Mouse (Mus musculus) heart, adult 11 months (tissue): ENCODE results near the gene Hist2h2bb.
"Not testable (repeated sequence)": the region's sequence is repeated elsewhere in the genome, so short reads cannot be mapped to it uniquely, and the experiment has no call there.

Source experiments
- DNase-seq: peaks from one replicate; pipeline ENCODE4 v3.0.0; 2022

The Hist2h2bb gene

GRCm38 (mm10) chr3:96263558-96264403, 5.8 kb upstream of the Hist2h2bb start:
- peak; percentile 96 for DNase-seq

- peak; percentile 93 for DNase-seq
These were observed 5.1 kb upstream of the Hist2h2bb start for GRCm38 (mm10) chr3:96264404-96264949.

GRCm38 (mm10) chr3:96266132-96266710, 3.3 kb upstream of the Hist2h2bb start:
- no peak for DNase-seq

DNA sequence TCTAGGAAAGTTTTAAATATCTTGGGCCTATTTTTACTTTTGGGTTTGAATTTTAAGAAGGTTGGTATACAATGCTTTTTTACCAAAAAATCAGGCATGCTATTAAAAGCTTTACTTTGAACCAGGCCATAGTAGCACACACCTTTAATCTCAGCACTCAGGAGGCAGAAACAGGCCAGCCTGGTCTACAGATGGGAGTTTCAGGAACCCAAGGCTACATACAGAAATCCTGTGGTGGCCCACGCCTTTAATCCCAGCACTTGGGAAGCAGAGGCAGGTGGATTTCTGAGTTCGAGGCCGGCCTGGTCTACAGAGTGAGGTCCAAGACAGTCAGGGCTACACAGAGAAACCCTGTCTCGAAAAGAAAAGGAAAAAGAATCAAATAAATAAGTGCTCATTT, 2.0 kb upstream of the Hist2h2bb start:
- DNase-seq, result peak; percentile 87

- peak; percentile 99 for DNase-seq
These were observed 1.3 kb upstream of the Hist2h2bb start, which contains the start of gene Hist2h3b for GRCm38 (mm10) chr3:96268051-96268775. Gene Hist2h3b (plus strand): TSS chr3:96268654.

- not testable (repeated sequence) for DNase-seq
These were observed 675 bp upstream of the Hist2h2bb start for GRCm38 (mm10) chr3:96268776-96269378.

DNA sequence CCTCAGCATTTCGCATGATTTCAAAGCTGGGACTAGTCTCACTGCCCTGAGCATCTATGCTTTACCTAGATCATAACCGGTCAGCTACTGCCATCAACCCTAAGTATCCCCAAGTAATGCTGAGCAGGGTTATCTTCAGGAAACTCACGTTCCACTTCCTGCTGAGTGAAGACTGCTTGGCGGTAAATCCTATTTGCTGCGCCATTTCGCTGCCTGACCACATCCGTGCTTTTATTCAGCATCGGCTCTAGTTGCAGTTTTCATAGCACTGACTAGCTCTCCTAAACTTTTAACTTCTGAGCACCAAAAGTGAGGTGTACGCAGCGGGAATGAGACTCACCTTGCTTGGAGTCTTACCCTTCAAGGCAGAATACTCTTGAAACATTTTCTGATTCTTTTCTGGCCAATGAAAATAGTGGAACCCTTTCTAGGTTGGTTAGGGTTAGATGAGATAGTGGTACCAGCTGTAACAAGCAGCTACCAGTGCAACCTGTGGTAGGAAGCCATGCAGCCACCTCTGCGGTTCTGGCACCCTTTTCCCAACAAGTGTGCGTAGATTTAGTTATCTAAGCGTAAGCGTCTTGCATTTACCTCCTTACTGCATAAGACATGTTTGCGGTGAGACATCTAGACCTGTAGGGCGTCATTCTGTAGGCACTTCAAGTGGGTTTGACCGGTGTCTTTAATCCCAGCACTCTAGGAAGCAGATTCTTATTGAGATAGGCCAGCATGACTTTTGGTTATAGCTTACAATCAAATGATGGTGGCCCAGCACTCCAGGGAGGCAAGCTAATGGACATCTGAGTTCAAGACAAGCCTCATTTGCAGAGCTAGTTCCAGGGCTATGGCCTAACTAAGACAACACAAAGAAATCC, 4.3 kb downstream of the Hist2h2bb start:
- DNase-seq, result peak; percentile 91

DNA sequence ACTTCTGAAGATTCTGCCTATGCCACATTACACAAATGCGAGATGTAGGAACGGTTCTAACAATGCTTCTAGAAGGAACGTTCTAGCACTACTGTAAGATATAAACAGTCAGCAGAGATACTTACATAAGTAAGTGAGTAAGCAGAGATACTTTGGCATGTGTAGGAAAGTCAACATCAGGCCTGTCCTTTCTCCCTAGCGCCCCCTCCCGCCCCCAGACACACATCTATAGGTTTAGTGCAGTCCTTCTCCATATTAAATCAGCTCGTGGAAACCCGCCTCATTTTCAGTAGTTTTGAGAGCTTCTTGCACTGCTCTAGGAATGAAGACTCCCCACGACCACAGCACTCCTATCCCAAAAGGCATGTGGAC, 7.9 kb downstream of the Hist2h2bb start:
- DNase-seq, result no peak

DNA sequence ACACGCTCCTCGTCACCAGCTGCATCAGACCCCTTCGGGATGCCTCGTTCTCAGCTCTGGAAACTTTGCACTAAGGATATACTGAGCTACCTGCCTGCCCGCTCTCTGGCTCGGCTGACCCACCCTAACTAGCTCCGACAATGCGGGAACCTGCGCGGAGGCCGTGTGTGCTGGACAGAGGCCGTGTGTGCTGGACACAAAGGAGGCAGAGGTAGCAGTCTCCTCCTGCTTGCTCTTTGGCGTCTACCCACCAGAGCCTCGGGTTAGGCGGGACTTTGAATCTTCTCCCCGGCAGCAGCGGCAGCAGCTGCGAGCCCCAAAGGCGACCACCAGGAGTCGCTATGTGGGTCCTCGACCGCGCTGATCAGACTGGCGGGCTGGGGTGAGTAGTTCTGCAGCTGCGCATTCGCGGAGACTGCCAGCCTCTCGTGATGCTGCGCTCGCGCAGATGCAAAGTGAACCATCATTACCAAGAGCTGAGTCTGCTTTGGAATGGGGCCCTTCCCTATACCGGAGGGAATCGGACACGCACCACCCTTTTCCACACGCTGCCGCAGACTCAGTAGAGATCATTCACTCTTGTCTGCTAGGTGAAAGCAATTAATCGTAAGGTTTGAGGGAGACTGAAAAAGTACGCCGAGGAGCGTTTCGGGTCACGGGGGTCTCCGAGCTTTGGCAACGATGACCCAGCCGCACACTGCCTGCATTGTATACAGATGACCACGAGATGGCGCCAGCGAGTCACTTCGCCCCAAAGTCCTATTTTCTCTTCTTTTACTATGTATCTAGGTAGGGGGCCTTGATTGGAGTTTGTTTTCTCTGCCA, 8.5 kb downstream of the Hist2h2bb start:
- peak; percentile 99 for DNase-seq

DNA sequence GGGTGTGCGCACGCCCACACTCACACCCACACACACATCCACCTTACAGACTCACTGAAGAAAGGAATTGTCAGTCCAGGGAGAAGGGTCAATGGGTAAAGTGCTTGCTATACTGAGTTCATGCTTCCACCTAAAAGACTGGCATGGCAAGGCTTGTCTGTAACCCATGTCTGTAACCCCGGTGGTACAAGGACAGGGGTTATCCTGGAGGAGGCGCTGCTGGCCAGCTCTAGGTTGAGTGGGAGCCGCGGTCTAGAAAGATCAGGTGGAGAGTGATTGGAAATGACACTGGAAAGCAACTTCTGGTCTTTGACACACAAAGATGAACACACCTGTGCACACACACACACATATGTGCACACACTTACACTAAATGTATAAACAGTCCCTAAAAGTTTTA, 11.1 kb downstream of the Hist2h2bb start:
- no peak for DNase-seq

DNA sequence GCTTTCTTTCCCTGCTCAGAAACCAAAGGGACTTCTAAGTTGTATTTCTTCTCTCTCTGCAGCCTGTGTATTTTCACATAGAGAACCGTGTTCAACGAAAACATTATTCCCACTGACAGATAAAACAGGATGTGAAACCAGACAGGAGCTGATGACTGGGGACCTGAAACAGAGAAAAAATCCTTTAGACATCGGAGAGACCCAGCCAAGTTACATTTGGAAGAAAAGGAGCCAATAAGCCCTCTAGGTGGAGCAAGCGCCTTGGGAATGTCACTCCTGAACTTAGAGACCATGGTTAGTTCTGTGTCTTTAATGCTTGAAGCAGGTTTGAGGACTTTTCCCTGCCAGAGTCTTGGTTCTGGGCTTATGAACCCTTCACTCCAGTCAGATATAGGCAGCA, 14.9 kb downstream of the Hist2h2bb start:
- no peak for DNase-seq

- DNase-seq, result not testable (repeated sequence)
These were observed 17.8 kb downstream of the Hist2h2bb start for GRCm38 (mm10) chr3:96287334-96287733.

GRCm38 (mm10) chr3:96289201-96289600, 19.6 kb downstream of the Hist2h2bb start:
- no peak for DNase-seq

DNA sequence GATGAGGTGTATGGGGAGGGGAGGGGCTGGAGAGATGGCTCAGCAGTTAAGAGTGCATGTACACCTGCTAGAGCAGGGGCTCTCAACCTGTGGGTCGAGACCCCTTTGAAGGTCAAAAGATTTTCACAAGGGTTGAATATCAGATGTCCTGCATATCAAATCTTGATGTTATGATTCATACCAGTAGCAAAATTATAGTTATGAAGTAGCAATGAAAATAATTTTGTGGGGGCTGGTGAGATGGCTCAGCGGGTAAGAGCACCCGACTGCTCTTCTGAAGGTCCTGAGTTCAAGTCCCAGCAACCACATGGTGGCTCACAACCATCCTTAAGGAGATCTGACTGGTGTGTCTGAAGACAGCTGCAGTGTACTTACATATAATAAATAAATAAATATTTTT, 21.2 kb downstream of the Hist2h2bb start:
- DNase-seq, result not testable (repeated sequence)

DNA sequence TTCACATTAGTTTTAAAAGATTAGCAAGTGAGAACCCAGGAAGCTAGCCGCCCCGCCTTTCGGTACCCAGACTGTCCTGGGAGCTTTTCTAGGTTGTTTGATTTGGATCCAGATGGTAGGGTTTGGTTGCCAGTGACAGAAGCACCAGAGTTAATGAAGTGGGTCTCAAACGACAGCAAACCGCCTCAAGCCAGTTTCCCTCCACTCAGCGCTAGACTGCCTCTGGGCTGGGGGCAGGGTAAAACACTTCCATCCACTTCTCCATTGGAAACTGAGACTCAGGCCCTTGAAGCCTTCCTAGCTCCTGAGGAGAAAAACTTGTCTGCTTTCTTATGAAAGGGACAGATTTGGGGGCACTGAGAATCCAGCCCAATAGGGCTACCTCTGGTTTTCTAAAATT, 23.1 kb downstream of the Hist2h2bb start:
- DNase-seq, result no peak

GRCm38 (mm10) chr3:96293368-96293767, 23.8 kb downstream of the Hist2h2bb start:
- peak; percentile 55 for DNase-seq

GRCm38 (mm10) chr3:96293787-96294186, 24.2 kb downstream of the Hist2h2bb start, which contains the start of gene Fcgr1:
Gene Fcgr1 (minus strand): TSS chr3:96293969.
- peak; percentile 89 for DNase-seq

- DNase-seq, result no peak
These were observed 28.8 kb downstream of the Hist2h2bb start for GRCm38 (mm10) chr3:96298360-96298759.

- DNase-seq, result peak; percentile 61
These were observed 30.0 kb downstream of the Hist2h2bb start for GRCm38 (mm10) chr3:96299562-96299961.

- DNase-seq, result peak; percentile 96
These were observed 31.4 kb downstream of the Hist2h2bb start for GRCm38 (mm10) chr3:96300706-96301529.
